Mouse (Mus musculus): ENCODE results near the gene Cyfip1. TPM values are rescaled to one million over a fixed set of nuclear protein-coding genes. Genes with fewer than 3 reads are reported as not detected.

The Cyfip1 gene
- total RNA-seq (2014; rRNA removed) = 42.2 and 43.3 TPM in 2 replicates
- 27.9 and 41.7 TPM in 2 replicates for polyA plus RNA-seq (2015; fragmentation: Nextera tagmentation; extraction: Ambion mirVana)

GRCm38 (mm10) chr7:55841445-55841844, at the start of gene Cyfip1:
Cyfip1 (plus strand) TSS chr7:55841745.
- Histone ChIP-seq H3K4me2 (ENCODE audit: low read depth) (peak within 1 kb of the TSS; percentile 75), H3K4me3 (ENCODE audit: low read depth, low read length) (peak within 1 kb of the TSS; percentile 81), H3K36me3 (ENCODE audit: insufficient read depth) (no peaks in the 10 kb centered on the region), H3K9ac (peak within 1 kb of the TSS; percentile 99), H3K9me3 (ENCODE audit: low read length) (no peaks in the 10 kb centered on the region), H3K27ac (ENCODE audit: low read depth, low read length) (peak within 1 kb of the TSS; percentile 99), H3K4me1 (ENCODE audit: insufficient read depth) (0 out of 2 replicates have a peak, but pooled peaks cover 9% of the 10 kb centered on the region), H3K27me3 (ENCODE audit: insufficient read depth, low read length) (no peaks in the 10 kb centered on the region)
- DNase-seq (no peak), ATAC-seq (peak; percentile 1; the same call in 1 of the 2 replicates)
- WGBS = 52% methylated on average over 7 of the region's 7 CpGs
- no peak for TF ChIP-seq CTCF (IDR thresholded peaks at IDR 0.05; ENCODE audit: low read depth)

GRCm38 (mm10) chr7:55792280-55792679, 49.3 kb upstream of the Cyfip1 start:
- Histone ChIP-seq H3K36me3 (ENCODE audit: insufficient read depth) (peaks cover 13% of the 10 kb centered on the region), H3K9ac (no peak overlapping the region), H3K4me2 (ENCODE audit: low read depth) (no peak overlapping the region), H3K4me1 (ENCODE audit: insufficient read depth) (peaks cover 11% of the 10 kb centered on the region; the same call in 1 of the 2 replicates), H3K27me3 (ENCODE audit: insufficient read depth, low read length) (no peaks in the 10 kb centered on the region), H3K4me3 (ENCODE audit: low read depth, low read length) (no peak overlapping the region), H3K27ac (ENCODE audit: low read depth, low read length) (peak overlapping the region; percentile 40; the same call in 1 of the 2 replicates), H3K9me3 (ENCODE audit: low read length) (no peaks in the 10 kb centered on the region)
- WGBS = 53% methylated on average over 3 of the region's 3 CpGs
- TF ChIP-seq CTCF (IDR thresholded peaks at IDR 0.05; ENCODE audit: low read depth) = no peak; the same call in 1 of the 2 replicates
- peak; percentile 47 for DNase-seq
- ATAC-seq = 0 out of 2 replicates have a peak, but pooled peaks have one; percentile 1

GRCm38 (mm10) chr7:55793236-55793951, 48.2 kb upstream of the Cyfip1 start:
- Histone ChIP-seq H3K36me3 (ENCODE audit: insufficient read depth) (peaks cover 20% of the 10 kb centered on the region), H3K27ac (ENCODE audit: low read depth, low read length) (peak overlapping the region; percentile 82), H3K4me3 (ENCODE audit: low read depth, low read length) (peak overlapping the region; percentile 88), H3K4me2 (ENCODE audit: low read depth) (peak overlapping the region; percentile 72), H3K9ac (peak overlapping the region; percentile 91), H3K27me3 (ENCODE audit: insufficient read depth, low read length) (no peaks in the 10 kb centered on the region), H3K9me3 (ENCODE audit: low read length) (no peaks in the 10 kb centered on the region), H3K4me1 (ENCODE audit: insufficient read depth) (peaks cover 11% of the 10 kb centered on the region; the same call in 1 of the 2 replicates)
- peak; percentile 21 for ATAC-seq
- no peak for DNase-seq
- 32% methylated on average over 13 of the region's 13 CpGs for WGBS
- TF ChIP-seq CTCF (IDR thresholded peaks at IDR 0.05; ENCODE audit: low read depth) = no peak

- peak within 1 kb of the TSS; percentile 88 for H3K4me3 ChIP-seq (ENCODE audit: low read depth, low read length)
- H3K9ac ChIP-seq = peak within 1 kb of the TSS; percentile 91
- ATAC-seq (peak; percentile 100), DNase-seq (peak; percentile 97)
- WGBS = 2% methylated on average over 51 of the region's 51 CpGs
- peaks cover 11% of the 10 kb centered on the region; the same call in 1 of the 2 replicates for H3K4me1 ChIP-seq (ENCODE audit: insufficient read depth)
- no peaks in the 10 kb centered on the region for H3K9me3 ChIP-seq (ENCODE audit: low read length)
- H3K27ac ChIP-seq (ENCODE audit: low read depth, low read length) = peak within 1 kb of the TSS; percentile 82
- H3K36me3 ChIP-seq (ENCODE audit: insufficient read depth) = peaks cover 22% of the 10 kb centered on the region
- TF ChIP-seq CTCF (IDR thresholded peaks at IDR 0.05; ENCODE audit: low read depth) = no peak
- H3K4me2 ChIP-seq (ENCODE audit: low read depth) = peak within 1 kb of the TSS; percentile 72
- no peaks in the 10 kb centered on the region for H3K27me3 ChIP-seq (ENCODE audit: insufficient read depth, low read length)
Observed at GRCm38 (mm10) chr7:55793952-55794603, 47.5 kb upstream of the Cyfip1 start, which contains the start of gene Tubgcp5. Tubgcp5 (plus strand) TSS chr7:55794154.

- ATAC-seq (no peak), DNase-seq (no peak)
- H3K27ac ChIP-seq (ENCODE audit: low read depth, low read length) = no peak overlapping the region
- no peak overlapping the region for H3K9ac ChIP-seq
- H3K36me3 ChIP-seq (ENCODE audit: insufficient read depth) = peaks cover 57% of the 10 kb centered on the region
- 0 out of 2 replicates have a peak, but pooled peaks cover 2% of the 10 kb centered on the region for H3K4me1 ChIP-seq (ENCODE audit: insufficient read depth)
- H3K4me2 ChIP-seq (ENCODE audit: low read depth) = no peak overlapping the region
- 88% methylated on average over 3 of the region's 3 CpGs for WGBS
- TF ChIP-seq CTCF (IDR thresholded peaks at IDR 0.05; ENCODE audit: low read depth) = no peak
- H3K4me3 ChIP-seq (ENCODE audit: low read depth, low read length) = no peak overlapping the region
- no peaks in the 10 kb centered on the region for H3K27me3 ChIP-seq (ENCODE audit: insufficient read depth, low read length)
- H3K9me3 ChIP-seq (ENCODE audit: low read length) = no peaks in the 10 kb centered on the region
Observed at GRCm38 (mm10) chr7:55799981-55800380, 41.6 kb upstream of the Cyfip1 start.

GRCm38 (mm10) chr7:55809967-55810366, 31.6 kb upstream of the Cyfip1 start:
- Histone ChIP-seq H3K4me3 (ENCODE audit: low read depth, low read length) (no peak overlapping the region), H3K4me1 (ENCODE audit: insufficient read depth) (no peaks in the 10 kb centered on the region), H3K27me3 (ENCODE audit: insufficient read depth, low read length) (no peaks in the 10 kb centered on the region), H3K27ac (ENCODE audit: low read depth, low read length) (no peak overlapping the region), H3K36me3 (ENCODE audit: insufficient read depth) (peaks cover 70% of the 10 kb centered on the region), H3K9me3 (ENCODE audit: low read length) (no peaks in the 10 kb centered on the region), H3K4me2 (ENCODE audit: low read depth) (no peak overlapping the region), H3K9ac (no peak overlapping the region)
- no peak for TF ChIP-seq CTCF (IDR thresholded peaks at IDR 0.05; ENCODE audit: low read depth)
- DNase-seq (no peak), ATAC-seq (no peak)
- WGBS = 97% methylated on average over 2 of the region's 2 CpGs

Measured in forebrain, postnatal 0 days (tissue).